Mouse (Mus musculus) intestine, embryonic 16.5 days (tissue): ENCODE measurements around the gene Nyx. TPM values are rescaled to one million over a fixed set of nuclear protein-coding genes. Genes with fewer than 3 reads are reported as not detected.

Experiments
- ATAC-seq: fragments of 200-750 bp; cut with Nextera tagmentation; 2 replicates; pipeline ENCODE4 v1.8.0; 2017; ENCODE audit warnings: moderate TSS enrichment, moderate library complexity
- H3K27ac ChIP-seq: fragments of 300-500 bp; sonication (generic); 2 replicates; pipeline ENCODE4 v1.5.1; 2014; ENCODE audit warnings: mild to moderate bottlenecking, low read length
- H3K27me3 ChIP-seq: fragments of 300-500 bp; sonication (generic); replicated peaks from 2 replicates; pipeline ENCODE4 v1.6.1; 2014; ENCODE audit warnings: low read length, control low read depth, mixed read lengths; ENCODE audit not compliant: control insufficient read depth, insufficient read depth
- H3K36me3 ChIP-seq: fragments of 300-500 bp; sonication (generic); 2 replicates; pipeline ENCODE4 v1.6.1; 2014; ENCODE audit warnings: low read length, control low read depth; ENCODE audit not compliant: control insufficient read depth, insufficient read depth
- H3K4me1 ChIP-seq: fragments of 300-500 bp; sonication (generic); 2 replicates; pipeline ENCODE4 v1.6.1; 2014; ENCODE audit warnings: low read length, control low read depth, mixed read lengths; ENCODE audit not compliant: control insufficient read depth, insufficient read depth
- H3K4me2 ChIP-seq: fragments of 300-500 bp; sonication (generic); 2 replicates; pipeline ENCODE4 v1.6.1; 2014; ENCODE audit warnings: low read depth, low read length, control low read depth
- H3K4me3 ChIP-seq: fragments of 300-500 bp; sonication (generic); 2 replicates; pipeline ENCODE4 v1.5.1; 2014; ENCODE audit warnings: mild to moderate bottlenecking, low read length
- H3K9ac ChIP-seq: fragments of 300-500 bp; sonication (generic); 2 replicates; pipeline ENCODE4 v1.6.1; 2014; ENCODE audit warnings: low read depth, low read length
- H3K9me3 ChIP-seq: fragments of 300-500 bp; sonication (generic); 2 replicates; pipeline ENCODE4 v1.6.1; 2016; ENCODE audit warnings: low read length, control low read depth; ENCODE audit not compliant: control insufficient read depth
- WGBS: fragments of 180-500 bp; shearing (Covaris S2); extraction: QIAGEN DNeasy Blood & Tissue Kit; methylation state at CpG from one replicate; pipeline ENCODE4 v1.1.7; 2014; 5-methylcytosine and 5-hydroxymethylcytosine counted together
- polyA plus RNA-seq: library from polyadenylated mRNA; unstranded; fragments of >200 nt; fragmentation: Nextera tagmentation; extraction: Ambion mirVana; gene quantifications from 2 replicates; pipeline ENCODE4 v1.2.1, GENCODE M21; 2015

Gene Nyx
- polyA plus RNA-seq, 1 experiment from 2014 or later, result 0.05 TPM

GRCm38 (mm10) chrX:13467121-13467571 is 1.2 kb downstream of the Nyx start:
- Histone ChIP-seq H3K4me2 (no peak overlapping the region), H3K4me1 (no peaks in the 10 kb centered on the region), H3K27me3 (0 out of 2 replicates have a peak, but pooled peaks cover 3% of the 10 kb centered on the region), H3K9ac (no peak overlapping the region), H3K9me3 (no peaks in the 10 kb centered on the region), H3K4me3 (no peak overlapping the region), H3K27ac (no peak overlapping the region), H3K36me3 (no peaks in the 10 kb centered on the region)
- no peak for ATAC-seq
- 69% methylated on average over 6 of the region's 6 CpGs for WGBS

GRCm38 (mm10) chrX:13469160-13470116 is 3.5 kb downstream of the Nyx start:
- Histone ChIP-seq H3K4me3 (no peak overlapping the region), H3K4me2 (no peak overlapping the region), H3K36me3 (no peaks in the 10 kb centered on the region), H3K4me1 (no peaks in the 10 kb centered on the region), H3K27me3 (0 out of 2 replicates have a peak, but pooled peaks cover 3% of the 10 kb centered on the region), H3K9ac (0 out of 2 replicates have a peak overlapping the region, but pooled peaks have one; percentile 14), H3K9me3 (no peaks in the 10 kb centered on the region), H3K27ac (no peak overlapping the region)
- peak; percentile 67 for ATAC-seq
- WGBS, result 64% methylated on average over 9 of the region's 9 CpGs

- H3K27ac ChIP-seq, result no peak overlapping the region
- no peaks in the 10 kb centered on the region for H3K9me3 ChIP-seq
- H3K36me3 ChIP-seq, result no peaks in the 10 kb centered on the region
- no peak overlapping the region for H3K4me3 ChIP-seq
- no peak for ATAC-seq
- 73% methylated on average over 3 of the region's 3 CpGs for WGBS
- H3K4me2 ChIP-seq, result no peak overlapping the region
- no peak overlapping the region for H3K9ac ChIP-seq
- H3K27me3 ChIP-seq, result peaks cover 1% of the 10 kb centered on the region; the same call in 1 of the 2 replicates
- H3K4me1 ChIP-seq, result no peaks in the 10 kb centered on the region
Measured at GRCm38 (mm10) chrX:13471925-13472324, 6.0 kb downstream of the Nyx start.

- WGBS, result 73% methylated on average over 4 of the region's 4 CpGs
- Histone ChIP-seq H3K36me3 (no peaks in the 10 kb centered on the region), H3K9ac (no peak overlapping the region), H3K27me3 (no peaks in the 10 kb centered on the region; the same call in 1 of the 2 replicates), H3K27ac (no peak overlapping the region), H3K9me3 (no peaks in the 10 kb centered on the region), H3K4me3 (no peak overlapping the region), H3K4me1 (no peaks in the 10 kb centered on the region), H3K4me2 (no peak overlapping the region)
- no peak for ATAC-seq
Measured at GRCm38 (mm10) chrX:13472751-13473225, 6.9 kb downstream of the Nyx start.

- no peaks in the 10 kb centered on the region for H3K4me1 ChIP-seq
- no peaks in the 10 kb centered on the region; the same call in 1 of the 2 replicates for H3K27me3 ChIP-seq
- no peaks in the 10 kb centered on the region for H3K36me3 ChIP-seq
- no peak overlapping the region for H3K9ac ChIP-seq
- no peak overlapping the region for H3K4me3 ChIP-seq
- H3K4me2 ChIP-seq, result no peak overlapping the region
- ATAC-seq, result no peak
- H3K9me3 ChIP-seq, result no peaks in the 10 kb centered on the region
- H3K27ac ChIP-seq, result no peak overlapping the region
- 75% methylated on average over 1 of the region's 1 CpGs for WGBS
Measured at GRCm38 (mm10) chrX:13475382-13475781, 9.5 kb downstream of the Nyx start.

GRCm38 (mm10) chrX:13477596-13477995 is 11.7 kb downstream of the Nyx start:
- no peaks in the 10 kb centered on the region; the same call in 1 of the 2 replicates for H3K27me3 ChIP-seq
- H3K9me3 ChIP-seq, result no peaks in the 10 kb centered on the region
- H3K27ac ChIP-seq, result no peak overlapping the region
- no peaks in the 10 kb centered on the region for H3K4me1 ChIP-seq
- no peak for ATAC-seq
- WGBS, result 57% methylated on average over 2 of the region's 2 CpGs
- H3K36me3 ChIP-seq, result no peaks in the 10 kb centered on the region
- no peak overlapping the region for H3K4me2 ChIP-seq
- H3K9ac ChIP-seq, result no peak overlapping the region
- H3K4me3 ChIP-seq, result no peak overlapping the region

- H3K4me3 ChIP-seq, result no peak overlapping the region
- no peaks in the 10 kb centered on the region for H3K4me1 ChIP-seq
- H3K27ac ChIP-seq, result no peak overlapping the region
- H3K4me2 ChIP-seq, result no peak overlapping the region
- no peaks in the 10 kb centered on the region; the same call in 1 of the 2 replicates for H3K27me3 ChIP-seq
- H3K9me3 ChIP-seq, result no peaks in the 10 kb centered on the region
- H3K36me3 ChIP-seq, result no peaks in the 10 kb centered on the region
- no peak for ATAC-seq
- WGBS, result 63% methylated on average over 5 of the region's 5 CpGs
- no peak overlapping the region for H3K9ac ChIP-seq
Measured at GRCm38 (mm10) chrX:13478298-13478697, 12.4 kb downstream of the Nyx start.

GRCm38 (mm10) chrX:13479570-13479969 is 13.7 kb downstream of the Nyx start:
- no peak overlapping the region for H3K27ac ChIP-seq
- no peaks in the 10 kb centered on the region for H3K9me3 ChIP-seq
- no peak overlapping the region for H3K4me2 ChIP-seq
- H3K4me1 ChIP-seq, result no peaks in the 10 kb centered on the region
- H3K4me3 ChIP-seq, result no peak overlapping the region
- no peaks in the 10 kb centered on the region for H3K36me3 ChIP-seq
- no peak overlapping the region for H3K9ac ChIP-seq
- ATAC-seq, result no peak
- H3K27me3 ChIP-seq, result no peaks in the 10 kb centered on the region; the same call in 1 of the 2 replicates

- Histone ChIP-seq H3K27ac (no peak overlapping the region), H3K9me3 (peaks cover 3% of the 10 kb centered on the region; the same call in 1 of the 2 replicates), H3K4me2 (no peak overlapping the region), H3K4me3 (no peak overlapping the region), H3K9ac (no peak overlapping the region), H3K36me3 (no peaks in the 10 kb centered on the region), H3K27me3 (no peaks in the 10 kb centered on the region), H3K4me1 (no peaks in the 10 kb centered on the region)
- ATAC-seq, result no peak
- WGBS, result 49% methylated on average over 1 of the region's 1 CpGs
Measured at GRCm38 (mm10) chrX:13482576-13482975, 16.7 kb downstream of the Nyx start.
